Mouse (Mus musculus) heart, embryonic 15.5 days (tissue): ENCODE measurements at regions not wholly inside any gene's neighbourhood (a gene's known extent, or its start where the extent isn't known, plus 50 kb on each side); places are given as distances from the start of the nearest gene placed in this dataset.

Source experiments
- ATAC-seq: fragments of 200-750 bp; cut with Nextera tagmentation; replicated peaks from 2 replicates; pipeline ENCODE4 v1.8.0; 2017; ENCODE audit warnings: low read depth, moderate TSS enrichment; ENCODE audit not compliant: insufficient number of reproducible peaks, insufficient read depth, low FRiP score
- H3K27ac ChIP-seq: fragments of 300-500 bp; sonication (generic); 2 replicates; pipeline ENCODE4 v1.5.1; 2015; ENCODE audit warnings: mild to moderate bottlenecking, inconsistent platforms
- H3K27me3 ChIP-seq: fragments of 300-500 bp; sonication (generic); 2 replicates; pipeline ENCODE4 v1.6.1; 2015; ENCODE audit warnings: inconsistent platforms
- H3K36me3 ChIP-seq: fragments of 300-500 bp; sonication (generic); 2 replicates; pipeline ENCODE4 v1.6.1; 2015; ENCODE audit warnings: mild to moderate bottlenecking, inconsistent platforms
- H3K4me1 ChIP-seq: fragments of 300-500 bp; sonication (generic); replicated peaks from 2 replicates; pipeline ENCODE4 v1.6.1; 2015; ENCODE audit warnings: inconsistent platforms
- H3K4me2 ChIP-seq: fragments of 300-500 bp; sonication (generic); 2 replicates; pipeline ENCODE4 v1.6.1; 2015; ENCODE audit warnings: inconsistent platforms, mild to moderate bottlenecking, moderate library complexity
- H3K4me3 ChIP-seq: fragments of 300-500 bp; sonication (generic); 2 replicates; pipeline ENCODE4 v1.5.1; 2015; ENCODE audit warnings: mild to moderate bottlenecking, inconsistent platforms
- H3K9ac ChIP-seq: fragments of 300-500 bp; sonication (generic); 2 replicates; pipeline ENCODE4 v1.6.1; 2015; ENCODE audit warnings: mild to moderate bottlenecking, inconsistent platforms
- H3K9me3 ChIP-seq: fragments of 300-500 bp; sonication (generic); replicated peaks from 2 replicates; pipeline ENCODE4 v1.6.1; 2016; ENCODE audit warnings: inconsistent platforms
- WGBS: fragments of 180-500 bp; shearing (Covaris S2); methylation state at CpG from one replicate; pipeline ENCODE4 v1.1.7; 2015; ENCODE audit warnings: mixed read lengths; 5-methylcytosine and 5-hydroxymethylcytosine counted together

GRCm38 (mm10) chr9:101807249-101807648 lies 54.4 kb upstream of the 9630041A04Rik start:
- Histone ChIP-seq H3K4me2 (no peak overlapping the region), H3K27me3 (no peaks in the 10 kb centered on the region), H3K36me3 (no peaks in the 10 kb centered on the region), H3K4me1 (no peaks in the 10 kb centered on the region), H3K27ac (no peak overlapping the region), H3K9me3 (no peaks in the 10 kb centered on the region), H3K9ac (no peak overlapping the region), H3K4me3 (no peak overlapping the region)
- 68% methylated on average over 4 of the region's 4 CpGs for WGBS
- no peak for ATAC-seq

GRCm38 (mm10) chr9:101796718-101797117 lies 64.9 kb upstream of the 9630041A04Rik start:
- H3K27ac ChIP-seq: no peak overlapping the region
- H3K4me2 ChIP-seq: no peak overlapping the region
- 52% methylated on average over 1 of the region's 1 CpGs for WGBS
- ATAC-seq: no peak
- H3K27me3 ChIP-seq: no peaks in the 10 kb centered on the region
- no peaks in the 10 kb centered on the region for H3K36me3 ChIP-seq
- no peaks in the 10 kb centered on the region for H3K4me1 ChIP-seq
- no peaks in the 10 kb centered on the region for H3K9me3 ChIP-seq
- no peak overlapping the region for H3K9ac ChIP-seq
- H3K4me3 ChIP-seq: no peak overlapping the region

GRCm38 (mm10) chr9:101796063-101796462 lies 65.6 kb upstream of the 9630041A04Rik start:
- no peak overlapping the region for H3K27ac ChIP-seq
- H3K4me2 ChIP-seq: no peak overlapping the region
- no peaks in the 10 kb centered on the region for H3K4me1 ChIP-seq
- H3K36me3 ChIP-seq: no peaks in the 10 kb centered on the region
- H3K27me3 ChIP-seq: no peaks in the 10 kb centered on the region
- no peak for ATAC-seq
- 51% methylated on average over 4 of the region's 4 CpGs for WGBS
- H3K4me3 ChIP-seq: no peak overlapping the region
- H3K9ac ChIP-seq: no peak overlapping the region
- no peaks in the 10 kb centered on the region for H3K9me3 ChIP-seq

- Histone ChIP-seq H3K4me1 (no peaks in the 10 kb centered on the region), H3K27ac (no peak overlapping the region), H3K4me3 (no peak overlapping the region), H3K9ac (no peak overlapping the region), H3K4me2 (no peak overlapping the region), H3K27me3 (no peaks in the 10 kb centered on the region), H3K9me3 (no peaks in the 10 kb centered on the region), H3K36me3 (no peaks in the 10 kb centered on the region)
- WGBS: 56% methylated on average over 2 of the region's 2 CpGs
- ATAC-seq: no peak
Observed at GRCm38 (mm10) chr9:101795436-101795835, 66.2 kb upstream of the 9630041A04Rik start.

GRCm38 (mm10) chr9:101790936-101791335 lies 70.7 kb upstream of the 9630041A04Rik start:
- ATAC-seq: no peak
- H3K4me1 ChIP-seq: no peaks in the 10 kb centered on the region
- H3K4me3 ChIP-seq: no peak overlapping the region
- WGBS: 37% methylated on average over 1 of the region's 1 CpGs
- H3K9ac ChIP-seq: no peak overlapping the region
- H3K9me3 ChIP-seq: no peaks in the 10 kb centered on the region
- no peaks in the 10 kb centered on the region for H3K27me3 ChIP-seq
- H3K27ac ChIP-seq: no peak overlapping the region
- H3K4me2 ChIP-seq: no peak overlapping the region
- H3K36me3 ChIP-seq: no peaks in the 10 kb centered on the region

GRCm38 (mm10) chr9:101740949-101741605 lies 120.6 kb upstream of the 9630041A04Rik start:
- ATAC-seq: no peak
- H3K36me3 ChIP-seq: no peaks in the 10 kb centered on the region
- no peak overlapping the region for H3K4me3 ChIP-seq
- no peaks in the 10 kb centered on the region for H3K9me3 ChIP-seq
- H3K4me2 ChIP-seq: no peak overlapping the region
- H3K27me3 ChIP-seq: 0 out of 2 replicates have a peak, but pooled peaks cover 3% of the 10 kb centered on the region
- H3K4me1 ChIP-seq: no peaks in the 10 kb centered on the region
- H3K9ac ChIP-seq: no peak overlapping the region
- no peak overlapping the region for H3K27ac ChIP-seq
- 42% methylated on average over 10 of the region's 10 CpGs for WGBS

- Histone ChIP-seq H3K4me3 (no peak overlapping the region), H3K4me1 (no peaks in the 10 kb centered on the region), H3K9ac (no peak overlapping the region), H3K27me3 (0 out of 2 replicates have a peak, but pooled peaks cover under 1% of the 10 kb centered on the region), H3K27ac (no peak overlapping the region), H3K4me2 (no peak overlapping the region), H3K36me3 (no peaks in the 10 kb centered on the region), H3K9me3 (no peaks in the 10 kb centered on the region)
- 53% methylated on average over 10 of the region's 10 CpGs for WGBS
- no peak for ATAC-seq
Observed at GRCm38 (mm10) chr9:101739322-101739721, 122.3 kb upstream of the 9630041A04Rik start.

- no peaks in the 10 kb centered on the region for H3K36me3 ChIP-seq
- no peaks in the 10 kb centered on the region for H3K27me3 ChIP-seq
- H3K9me3 ChIP-seq: no peaks in the 10 kb centered on the region
- H3K4me3 ChIP-seq: no peak overlapping the region
- no peak overlapping the region for H3K9ac ChIP-seq
- ATAC-seq: no peak
- no peak overlapping the region for H3K4me2 ChIP-seq
- H3K27ac ChIP-seq: no peak overlapping the region
- WGBS: 58% methylated on average over 8 of the region's 8 CpGs
- H3K4me1 ChIP-seq: no peaks in the 10 kb centered on the region
Observed at GRCm38 (mm10) chr9:101734271-101734670, 127.4 kb upstream of the 9630041A04Rik start.

GRCm38 (mm10) chr9:101733611-101734225 lies 127.9 kb upstream of the 9630041A04Rik start:
- Histone ChIP-seq H3K4me3 (no peak overlapping the region), H3K4me2 (no peak overlapping the region), H3K4me1 (no peaks in the 10 kb centered on the region), H3K27me3 (no peaks in the 10 kb centered on the region), H3K27ac (no peak overlapping the region), H3K36me3 (no peaks in the 10 kb centered on the region), H3K9me3 (no peaks in the 10 kb centered on the region), H3K9ac (no peak overlapping the region)
- 70% methylated on average over 14 of the region's 14 CpGs for WGBS
- no peak for ATAC-seq

GRCm38 (mm10) chr9:101730136-101730535 lies 131.5 kb upstream of the 9630041A04Rik start:
- no peaks in the 10 kb centered on the region for H3K4me1 ChIP-seq
- 58% methylated on average over 3 of the region's 3 CpGs for WGBS

GRCm38 (mm10) chr9:101717911-101718310 lies 143.7 kb upstream of the 9630041A04Rik start:
- H3K36me3 ChIP-seq: no peaks in the 10 kb centered on the region
- 29% methylated on average over 2 of the region's 2 CpGs for WGBS
- ATAC-seq: no peak
- no peaks in the 10 kb centered on the region for H3K4me1 ChIP-seq
- H3K9me3 ChIP-seq: no peaks in the 10 kb centered on the region
- no peak overlapping the region for H3K9ac ChIP-seq
- no peaks in the 10 kb centered on the region for H3K27me3 ChIP-seq
- no peak overlapping the region for H3K27ac ChIP-seq
- H3K4me3 ChIP-seq: no peak overlapping the region
- H3K4me2 ChIP-seq: no peak overlapping the region

More at GRCm38 (mm10) chr9:101730136-101730535, 131.5 kb upstream of the 9630041A04Rik start:
- H3K27me3 ChIP-seq: no peaks in the 10 kb centered on the region
- no peak overlapping the region for H3K4me2 ChIP-seq
- ATAC-seq: no peak
- H3K4me3 ChIP-seq: no peak overlapping the region
- H3K9ac ChIP-seq: no peak overlapping the region
- no peaks in the 10 kb centered on the region for H3K36me3 ChIP-seq
- H3K27ac ChIP-seq: no peak overlapping the region
- H3K9me3 ChIP-seq: no peaks in the 10 kb centered on the region

- Histone ChIP-seq H3K4me1 (no peaks in the 10 kb centered on the region), H3K9ac (no peak overlapping the region), H3K27ac (no peak overlapping the region), H3K27me3 (no peaks in the 10 kb centered on the region), H3K4me2 (no peak overlapping the region), H3K9me3 (no peaks in the 10 kb centered on the region), H3K36me3 (no peaks in the 10 kb centered on the region), H3K4me3 (no peak overlapping the region)
- no peak for ATAC-seq
- 43% methylated on average over 5 of the region's 5 CpGs for WGBS
Observed at GRCm38 (mm10) chr9:101716326-101716725, 145.3 kb upstream of the 9630041A04Rik start.
